Mouse (Mus musculus): Measurements from ENCODE around the gene Atp9a. TPM values are rescaled to one million over a fixed set of nuclear protein-coding genes. Genes with fewer than 3 reads are reported as not detected.

Gene Atp9a
- polyA plus RNA-seq, 1 experiment = 56.0 TPM

GRCm38 (mm10) chr2:168769259-168769658 is 27.1 kb upstream of the Atp9a start:
- no peak for DNase-seq
- Histone ChIP-seq H3K4me1 (ENCODE audit: control insufficient read depth, insufficient read depth, low read length) (no peaks in the 10 kb centered on the region), H3K36me3 (ENCODE audit: control insufficient read depth, insufficient read depth, low read length) (no peaks in the 10 kb centered on the region), H3K27ac (ENCODE audit: insufficient read depth, low read depth, low read length) (no peak overlapping the region), H3K27me3 (replicated peaks; ENCODE audit: control insufficient read depth, insufficient read depth, low read length) (no peaks in the 10 kb centered on the region; the same call in 1 of the 2 replicates), H3K4me3 (ENCODE audit: insufficient read depth, low read depth, low read length) (no peak overlapping the region)
- TF ChIP-seq CTCF (conservative IDR thresholded peaks at IDR 0.05; ENCODE audit: insufficient read depth, insufficient read length, low read depth, low read length) (no peak), POLR2A (IDR thresholded peaks at IDR 0.05; ENCODE audit: low read depth, low read length) (no peak)
- 61% methylated on average over 8 of the region's 8 CpGs for WGBS

GRCm38 (mm10) chr2:168767582-168767981 is 25.4 kb upstream of the Atp9a start, which contains the start of gene Sall4:
Gene Sall4 (minus strand): TSS chr2:168767943.
- TF ChIP-seq POLR2A (IDR thresholded peaks at IDR 0.05; ENCODE audit: low read depth, low read length) (no peak), CTCF (conservative IDR thresholded peaks at IDR 0.05; ENCODE audit: insufficient read depth, insufficient read length, low read depth, low read length) (no peak)
- 16% methylated on average over 10 of the region's 10 CpGs for WGBS

GRCm38 (mm10) chr2:168766538-168767361 is 24.5 kb upstream of the Atp9a start:
- Histone ChIP-seq H3K27ac (ENCODE audit: insufficient read depth, low read depth, low read length) (no peak overlapping the region), H3K27me3 (replicated peaks; ENCODE audit: control insufficient read depth, insufficient read depth, low read length) (no peaks in the 10 kb centered on the region; the same call in 1 of the 2 replicates), H3K4me3 (ENCODE audit: insufficient read depth, low read depth, low read length) (no peak overlapping the region), H3K4me1 (ENCODE audit: control insufficient read depth, insufficient read depth, low read length) (no peaks in the 10 kb centered on the region), H3K36me3 (ENCODE audit: control insufficient read depth, insufficient read depth, low read length) (no peaks in the 10 kb centered on the region)
- DNase-seq = peak; percentile 12
- WGBS = 1% methylated on average over 52 of the region's 52 CpGs
- TF ChIP-seq POLR2A (IDR thresholded peaks at IDR 0.05; ENCODE audit: low read depth, low read length) (no peak), CTCF (conservative IDR thresholded peaks at IDR 0.05; ENCODE audit: insufficient read depth, insufficient read length, low read depth, low read length) (no peak)

More at GRCm38 (mm10) chr2:168767582-168767981, 25.4 kb upstream of the Atp9a start, which contains the start of gene Sall4:
- H3K4me1 ChIP-seq (ENCODE audit: control insufficient read depth, insufficient read depth, low read length) = no peaks in the 10 kb centered on the region
- no peaks in the 10 kb centered on the region; the same call in 1 of the 2 replicates for H3K27me3 ChIP-seq (replicated peaks; ENCODE audit: control insufficient read depth, insufficient read depth, low read length)
- H3K27ac ChIP-seq (ENCODE audit: insufficient read depth, low read depth, low read length) = no peak within 1 kb of the TSS
- DNase-seq = no peak
- H3K36me3 ChIP-seq (ENCODE audit: control insufficient read depth, insufficient read depth, low read length) = no peaks in the 10 kb centered on the region
- no peak within 1 kb of the TSS for H3K4me3 ChIP-seq (ENCODE audit: insufficient read depth, low read depth, low read length)

GRCm38 (mm10) chr2:168765696-168766537 is 23.7 kb upstream of the Atp9a start:
- Histone ChIP-seq H3K27ac (ENCODE audit: insufficient read depth, low read depth, low read length) (no peak overlapping the region), H3K4me1 (ENCODE audit: control insufficient read depth, insufficient read depth, low read length) (no peaks in the 10 kb centered on the region), H3K27me3 (replicated peaks; ENCODE audit: control insufficient read depth, insufficient read depth, low read length) (no peaks in the 10 kb centered on the region; the same call in 1 of the 2 replicates), H3K36me3 (ENCODE audit: control insufficient read depth, insufficient read depth, low read length) (no peaks in the 10 kb centered on the region), H3K4me3 (ENCODE audit: insufficient read depth, low read depth, low read length) (no peak overlapping the region)
- no peak for DNase-seq
- TF ChIP-seq POLR2A (IDR thresholded peaks at IDR 0.05; ENCODE audit: low read depth, low read length) = no peak
- no peak for TF ChIP-seq CTCF (conservative IDR thresholded peaks at IDR 0.05; ENCODE audit: insufficient read depth, insufficient read length, low read depth, low read length)
- WGBS = 2% methylated on average over 64 of the region's 65 CpGs

- WGBS = 2% methylated on average over 32 of the region's 32 CpGs
- Histone ChIP-seq H3K27me3 (replicated peaks; ENCODE audit: control insufficient read depth, insufficient read depth, low read length) (no peaks in the 10 kb centered on the region; the same call in 1 of the 2 replicates), H3K36me3 (ENCODE audit: control insufficient read depth, insufficient read depth, low read length) (no peaks in the 10 kb centered on the region), H3K4me3 (ENCODE audit: insufficient read depth, low read depth, low read length) (no peak overlapping the region), H3K27ac (ENCODE audit: insufficient read depth, low read depth, low read length) (no peak overlapping the region), H3K4me1 (ENCODE audit: control insufficient read depth, insufficient read depth, low read length) (no peaks in the 10 kb centered on the region)
- TF ChIP-seq POLR2A (IDR thresholded peaks at IDR 0.05; ENCODE audit: low read depth, low read length) (no peak), CTCF (conservative IDR thresholded peaks at IDR 0.05; ENCODE audit: insufficient read depth, insufficient read length, low read depth, low read length) (peak; percentile 58)
- DNase-seq = peak; percentile 61
Observed at GRCm38 (mm10) chr2:168765065-168765681, 23.0 kb upstream of the Atp9a start.

GRCm38 (mm10) chr2:168764460-168764867 is 22.3 kb upstream of the Atp9a start:
- WGBS = 17% methylated on average over 9 of the region's 9 CpGs
- H3K27me3 ChIP-seq (replicated peaks; ENCODE audit: control insufficient read depth, insufficient read depth, low read length) = no peaks in the 10 kb centered on the region; the same call in 1 of the 2 replicates
- no peaks in the 10 kb centered on the region for H3K4me1 ChIP-seq (ENCODE audit: control insufficient read depth, insufficient read depth, low read length)
- DNase-seq = no peak
- no peak overlapping the region for H3K4me3 ChIP-seq (ENCODE audit: insufficient read depth, low read depth, low read length)
- H3K36me3 ChIP-seq (ENCODE audit: control insufficient read depth, insufficient read depth, low read length) = no peaks in the 10 kb centered on the region
- H3K27ac ChIP-seq (ENCODE audit: insufficient read depth, low read depth, low read length) = no peak overlapping the region
- TF ChIP-seq CTCF (conservative IDR thresholded peaks at IDR 0.05; ENCODE audit: insufficient read depth, insufficient read length, low read depth, low read length) (no peak), POLR2A (IDR thresholded peaks at IDR 0.05; ENCODE audit: low read depth, low read length) (no peak)
